ENCODE assay signal across 17 mouse cellular contexts in the genomic region with DNA sequence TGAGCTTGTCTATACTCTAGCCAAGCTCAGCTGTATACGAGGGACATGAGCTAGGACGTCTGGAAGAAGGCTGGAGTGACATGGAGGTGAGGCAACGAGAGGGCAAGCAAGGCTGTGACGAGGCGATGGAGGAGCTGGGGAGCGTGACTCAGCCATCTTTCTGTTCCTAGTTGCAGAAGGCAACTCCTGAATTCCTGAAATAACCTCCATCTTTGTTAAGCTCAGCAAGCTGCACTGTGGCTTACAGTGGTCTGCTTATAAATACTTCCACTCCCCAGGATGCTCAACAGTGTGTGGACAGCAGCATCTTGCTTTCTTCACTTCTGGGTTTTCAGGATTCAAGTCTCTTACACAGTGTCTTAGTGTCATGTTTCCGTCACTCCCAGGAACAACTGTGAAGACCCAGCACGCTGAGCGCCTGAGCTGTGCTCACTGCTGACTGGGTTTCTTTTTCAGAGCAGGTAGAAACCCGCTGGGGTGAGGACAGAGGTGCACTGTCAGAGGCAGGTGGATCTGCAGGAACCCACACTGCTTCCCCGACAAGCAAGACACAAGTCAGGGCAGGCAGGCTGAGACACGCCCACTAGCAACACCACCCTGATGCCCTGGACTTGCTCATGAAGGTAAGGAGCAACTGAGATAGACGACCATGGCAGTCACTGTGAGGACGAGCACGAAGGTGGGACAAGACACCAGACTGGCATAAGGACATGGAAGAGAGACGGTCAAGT. TPM values are rescaled to one million over a fixed set of nuclear protein-coding genes. Genes with fewer than 3 reads are reported as not detected.
A peak's percentile ranks its signal among the peaks of the same experiment; 100 is the strongest.
DNase-seq lines count a peak whose midpoint lies in the region; ATAC-seq and TF ChIP-seq lines count a peak whose summit lies in the region.
"Had no signal": no experiment of that assay in that cellular context is flagged by ENCODE, and none has a peak within 500 bp of the region (broad histone marks: within the 10 kb centered on the region; RNA-seq: fewer than 3 reads in every experiment).

No protein-coding gene starts in this region.

- peaks cover 72% of the 10 kb centered on the region for H3K4me1 ChIP-seq in heart, embryonic 10.5 days
- H3K4me1 ChIP-seq in limb, embryonic 15.5 days, result peaks cover 47% of the 10 kb centered on the region
- H3K4me1 ChIP-seq in limb, embryonic 10.5 days, result peaks cover 37% of the 10 kb centered on the region
- H3K4me1 ChIP-seq in ES-E14 (ENCODE audit: control insufficient read depth in 2 of 2, insufficient read depth in 2 of 2, low read length in 2 of 2, poor library complexity in 1 of 2), result peaks cover 7 to 41% of the 10 kb centered on the region in 2 experiments
- H3K4me1 ChIP-seq in stomach, embryonic 15.5 days, result peaks cover 31% of the 10 kb centered on the region
- peaks cover 35% of the 10 kb centered on the region for H3K4me1 ChIP-seq in intestine, embryonic 15.5 days (replicated peaks)

- H3K9me3 ChIP-seq in heart, embryonic 10.5 days, result no peaks in the 10 kb centered on the region
- no peaks in the 10 kb centered on the region for H3K9me3 ChIP-seq in limb, embryonic 15.5 days
- no peaks in the 10 kb centered on the region for H3K9me3 ChIP-seq in limb, embryonic 10.5 days (replicated peaks)
- no peaks in the 10 kb centered on the region for H3K9me3 ChIP-seq in ES-E14 (ENCODE audit: control insufficient read depth, insufficient read depth, low read depth, low read length)
- H3K9me3 ChIP-seq in stomach, embryonic 15.5 days, result no peaks in the 10 kb centered on the region
- H3K9me3 ChIP-seq in intestine, embryonic 15.5 days, result no peaks in the 10 kb centered on the region
- H3K9me3 ChIP-seq: midbrain, embryonic 15.5 days; neural tube, embryonic 15.5 days had no signal

- H3K27ac ChIP-seq in heart, embryonic 10.5 days, result peak overlapping the region; percentile 60; the same call in 1 of the 2 replicates
- peak overlapping the region; percentile 69 for H3K27ac ChIP-seq in limb, embryonic 15.5 days
- no peak overlapping the region for H3K27ac ChIP-seq in limb, embryonic 10.5 days
- peak overlapping the region; percentile 1; the same call in 1 of the 2 replicates for H3K27ac ChIP-seq in ES-E14 (ENCODE audit: insufficient read depth, low read depth, low read length, poor library complexity, severe bottlenecking)
- 0 out of 2 replicates have a peak overlapping the region, but pooled peaks have one; percentile 42 for H3K27ac ChIP-seq in stomach, embryonic 15.5 days
- H3K27ac ChIP-seq in intestine, embryonic 15.5 days, result no peak overlapping the region
- H3K27ac ChIP-seq: hindbrain, postnatal 0 days; midbrain, embryonic 15.5 days; neural tube, embryonic 15.5 days had no signal

- peaks cover 21% of the 10 kb centered on the region for H3K36me3 ChIP-seq in heart, embryonic 10.5 days
- peaks cover 5% of the 10 kb centered on the region; the same call in 1 of the 2 replicates for H3K36me3 ChIP-seq in limb, embryonic 15.5 days
- peaks cover 42% of the 10 kb centered on the region for H3K36me3 ChIP-seq in limb, embryonic 10.5 days
- H3K36me3 ChIP-seq in ES-E14 (ENCODE audit: control insufficient read depth, insufficient read depth, low read length, poor library complexity, severe bottlenecking), result no peaks in the 10 kb centered on the region
- peaks cover 3% of the 10 kb centered on the region; the same call in 1 of the 2 replicates for H3K36me3 ChIP-seq in stomach, embryonic 15.5 days
- H3K36me3 ChIP-seq in intestine, embryonic 15.5 days, result no peaks in the 10 kb centered on the region; the same call in 1 of the 2 replicates
- H3K36me3 ChIP-seq: midbrain, embryonic 15.5 days; neural tube, embryonic 15.5 days had no signal

- no peaks in the 10 kb centered on the region for H3K27me3 ChIP-seq in heart, embryonic 10.5 days (ENCODE audit: insufficient read depth, poor library complexity, severe bottlenecking)
- H3K27me3 ChIP-seq in limb, embryonic 15.5 days, result no peaks in the 10 kb centered on the region
- no peaks in the 10 kb centered on the region for H3K27me3 ChIP-seq in limb, embryonic 10.5 days (ENCODE audit: low read depth, poor library complexity, severe bottlenecking)
- H3K27me3 ChIP-seq in stomach, embryonic 15.5 days (replicated peaks), result no peaks in the 10 kb centered on the region
- H3K27me3 ChIP-seq in intestine, embryonic 15.5 days (replicated peaks), result no peaks in the 10 kb centered on the region
- H3K27me3 ChIP-seq: midbrain, embryonic 15.5 days; neural tube, embryonic 15.5 days had no signal

- 56% methylated on average over 16 of the region's 16 CpGs for WGBS in heart, embryonic 10.5 days
- WGBS in limb, embryonic 15.5 days, result 66% methylated on average over 16 of the region's 16 CpGs
- WGBS in limb, embryonic 10.5 days, result 76% methylated on average over 16 of the region's 16 CpGs
- WGBS in stomach, embryonic 15.5 days, result 70% methylated on average over 16 of the region's 16 CpGs
- WGBS in intestine, embryonic 15.5 days, result 76% methylated on average over 16 of the region's 16 CpGs

- no peak overlapping the region for H3K4me2 ChIP-seq in limb, embryonic 15.5 days
- H3K4me2 ChIP-seq in stomach, embryonic 15.5 days, result no peak overlapping the region
- H3K4me2 ChIP-seq in intestine, embryonic 15.5 days (replicated peaks), result no peak overlapping the region
- H3K4me2 ChIP-seq: liver, embryonic 11.5 days; midbrain, embryonic 15.5 days; neural tube, embryonic 15.5 days had no signal

- DNase-seq in heart, embryonic 10.5 days (ENCODE audit: low spot score), result no peak
- no peak for DNase-seq in heart, postnatal 10 days
- no peak for DNase-seq in limb, embryonic 10.5 days (ENCODE audit: low spot score)
- DNase-seq in ES-E14 (ENCODE audit: low read depth, low spot score), result no peak
- DNase-seq in thymus, postnatal 14 days, result no peak
- DNase-seq: adrenal gland, postnatal 36 days had no signal

- in situ Hi-C loops in ES-E14 (cut with MboI; ENCODE audit: low sequenced_read_pairs in 2 of 2, unreplicated experiment in 2 of 2), result no loop called here

- intact Hi-C loops in heart, postnatal 10 days (cut with DNase I), result no loop called here

- H3K9ac ChIP-seq in limb, embryonic 15.5 days, result no peak overlapping the region
- no peak overlapping the region for H3K9ac ChIP-seq in ES-E14 (ENCODE audit: insufficient read depth, low read depth, low read length, poor library complexity, severe bottlenecking)
- H3K9ac ChIP-seq in stomach, embryonic 15.5 days, result no peak overlapping the region
- H3K9ac ChIP-seq in intestine, embryonic 15.5 days, result no peak overlapping the region
- H3K9ac ChIP-seq: midbrain, embryonic 15.5 days; neural tube, embryonic 15.5 days had no signal

- no peak overlapping the region for H3K4me3 ChIP-seq in heart, embryonic 10.5 days
- H3K4me3 ChIP-seq in limb, embryonic 15.5 days, result no peak overlapping the region
- no peak overlapping the region for H3K4me3 ChIP-seq in limb, embryonic 10.5 days
- no peak overlapping the region for H3K4me3 ChIP-seq in ES-E14 (ENCODE audit: insufficient read depth in 1 of 2, low read depth in 1 of 2, low read length in 2 of 2, poor library complexity in 1 of 2, severe bottlenecking in 1 of 2)
- no peak overlapping the region for H3K4me3 ChIP-seq in stomach, embryonic 15.5 days (replicated peaks)
- H3K4me3 ChIP-seq in intestine, embryonic 15.5 days (replicated peaks), result no peak overlapping the region
- H3K4me3 ChIP-seq: midbrain, embryonic 15.5 days; neural tube, embryonic 15.5 days had no signal

- no peak for ATAC-seq in limb, embryonic 15.5 days (ENCODE audit: insufficient number of reproducible peaks, low FRiP score, low TSS enrichment, low read depth)
- no peak for ATAC-seq in stomach, embryonic 15.5 days (ENCODE audit: insufficient read depth, low FRiP score, low read depth)
- no peak for ATAC-seq in intestine, embryonic 15.5 days
- ATAC-seq: CD4-positive, CD25-positive, alpha-beta regulatory T cell, adult 4 months; hindbrain, postnatal 0 days; lung, postnatal 0 days; midbrain, embryonic 15.5 days had no signal

TF ChIP-seq in ES-E14, 5 proteins besides CTCF, POLR2A, EP300 and RAD21:
- TF ChIP-seq MAFK (IDR thresholded peaks at IDR 0.05; ENCODE audit: insufficient read depth, low read depth, low read length), result peak; percentile 67
- TF ChIP-seq CHD2 (IDR thresholded peaks at IDR 0.05; ENCODE audit: low read depth, low read length), result no peak

RNA-seq across cellular contexts. Expression of a gene that starts 20.7 kb away (rescaled TPM):
- 57.1 and 62.9 TPM in 2 replicates for polyA plus RNA-seq in heart, embryonic 10.5 days (2016; fragmentation: Nextera tagmentation; extraction: Ambion mirVana)
- total RNA-seq in heart, postnatal 10 days (2021), result 10 to 100 TPM; 53.6 to 60.2 TPM
- 39.6 and 45.4 TPM in 2 replicates for polyA plus RNA-seq in limb, embryonic 15.5 days (2015; fragmentation: Nextera tagmentation; extraction: Ambion mirVana)
- 72.2 and 76.4 TPM in 2 replicates for polyA plus RNA-seq in limb, embryonic 10.5 days (2016; fragmentation: Nextera tagmentation; extraction: Ambion mirVana)
- 72.4 and 78.9 TPM in 2 replicates for total RNA-seq in ES-E14 (2012; rRNA removed)
- polyA plus RNA-seq in stomach, embryonic 15.5 days (2015; fragmentation: Nextera tagmentation; extraction: Ambion mirVana), result 35.5 and 41.4 TPM in 2 replicates
- 34.3 and 39.0 TPM in 2 replicates for polyA plus RNA-seq in intestine, embryonic 15.5 days (2015; fragmentation: Nextera tagmentation; extraction: Ambion mirVana)

RNA-seq across cellular contexts. Expression of a gene that starts 48.9 kb away (rescaled TPM):
- 0.67 and 1.3 TPM in 2 replicates for polyA plus RNA-seq in heart, embryonic 10.5 days (2016; fragmentation: Nextera tagmentation; extraction: Ambion mirVana)
- 10 to 100 TPM; 35.2 to 76.0 TPM for total RNA-seq in heart, postnatal 10 days (2021)
- 1.0 and 1.5 TPM in 2 replicates for polyA plus RNA-seq in limb, embryonic 15.5 days (2015; fragmentation: Nextera tagmentation; extraction: Ambion mirVana)
- polyA plus RNA-seq in limb, embryonic 10.5 days (2016; fragmentation: Nextera tagmentation; extraction: Ambion mirVana), result not detected in 2 replicates
- total RNA-seq in ES-E14 (2012; rRNA removed), result 1.4 and 2.7 TPM in 2 replicates
- 1.8 and 3.0 TPM in 2 replicates for polyA plus RNA-seq in stomach, embryonic 15.5 days (2015; fragmentation: Nextera tagmentation; extraction: Ambion mirVana)
- polyA plus RNA-seq in intestine, embryonic 15.5 days (2015; fragmentation: Nextera tagmentation; extraction: Ambion mirVana), result 1.6 and 1.8 TPM in 2 replicates
- total RNA-seq: hindbrain, postnatal 0 days; left cerebral cortex, adult 8-10 months had no signal
- polyA plus RNA-seq: CD4-positive, CD25-positive, alpha-beta regulatory T cell, adult 4 months; forebrain, embryonic 16.5 days; hindbrain, postnatal 0 days; liver, embryonic 11.5 days; neural tube, embryonic 15.5 days had no signal

Comparison
In these comparisons a context has a peak if more than half of its experiments do, and no peak if none do; other contexts are left out.
1. H3K27ac ChIP-seq: peak in heart, embryonic 10.5 days (single experiment), limb, embryonic 15.5 days (single experiment), ES-E14 (single experiment) and stomach, embryonic 15.5 days (single experiment); none in limb, embryonic 10.5 days (single experiment) and intestine, embryonic 15.5 days (single experiment).